17 mouse cellular contexts compared by ENCODE assay signal in genomic region chr6:89393820-89394219, GRCm38 (mm10).
"Had no signal": no experiment of that assay in that cellular context is flagged by ENCODE, and none has a peak within 500 bp of the region (broad histone marks: within the 10 kb centered on the region; RNA-seq: fewer than 3 reads in every experiment).

No protein-coding gene starts in this region.

- DNase-seq: gastrocnemius, postnatal 14 days; gastrocnemius, postnatal 36 days; heart, adult 11 months; heart, adult 2 months; heart, postnatal 14 days; heart, postnatal 36 days; kidney, adult 11 months; kidney, adult 2 months; kidney, adult 9 months; kidney, postnatal 14 days; kidney, postnatal 36 days; layer of hippocampus, adult 9-11 months; layer of hippocampus, postnatal 36 days; left cerebral cortex, postnatal 4 days had no signal

- ATAC-seq: hindbrain, postnatal 0 days; intestine, embryonic 16.5 days; liver, embryonic 12.5 days had no signal
